Mouse (Mus musculus) heart, adult 2 months (tissue): Measurements from ENCODE around the gene Syap1. TPM values are rescaled to one million over a fixed set of nuclear protein-coding genes. Genes with fewer than 3 reads are reported as not detected.
"Not testable (repeated sequence)": the region's sequence is repeated elsewhere in the genome, so short reads cannot be mapped to it uniquely, and the experiment has no call there.

Source experiments
- DNase-seq, 2 experiments: peaks; one replicate each; pipeline ENCODE4 v3.0.0; 2021
- H3K27ac ChIP-seq: fragments of 200-600 bp; 2 replicates; pipeline ENCODE4 v1.8.1; 2022
- H3K27me3 ChIP-seq: fragments of 200-500 bp; 2 replicates; pipeline ENCODE4 v1.6.1; 2012; ENCODE audit warnings: mild to moderate bottlenecking, low read length, inconsistent platforms, mixed read lengths; ENCODE audit not compliant: control insufficient read depth, insufficient read depth
- H3K36me3 ChIP-seq: fragments of 200-500 bp; 2 replicates; pipeline ENCODE4 v1.6.1; 2012; ENCODE audit warnings: low read length, inconsistent platforms; ENCODE audit not compliant: control insufficient read depth, insufficient read depth
- H3K4me1 ChIP-seq: fragments of 200-500 bp; 2 replicates; pipeline ENCODE4 v1.6.1; 2011; ENCODE audit warnings: low read length; ENCODE audit not compliant: control insufficient read depth, insufficient read depth
- H3K4me3 ChIP-seq: fragments of 200-600 bp; 2 replicates; pipeline ENCODE4 v1.8.1; 2022
- H3K79me2 ChIP-seq: fragments of 200-500 bp; replicated peaks from 2 replicates; pipeline ENCODE4 v1.6.1; 2012; ENCODE audit warnings: mild to moderate bottlenecking, inconsistent platforms, low read length, moderate library complexity, mixed read lengths; ENCODE audit not compliant: control insufficient read depth, insufficient read depth
- H3K9ac ChIP-seq: fragments of 200-500 bp; 2 replicates; pipeline ENCODE4 v1.6.1; 2012; ENCODE audit warnings: low read depth, mild to moderate bottlenecking, control low read depth, inconsistent platforms, low read length, mixed read lengths
- CTCF ChIP-seq: fragments of 200-600 bp; IDR thresholded peaks from 2 replicates; pipeline ENCODE4 v1.8.1; 2022; ENCODE audit warnings: antibody characterized with exemption, mild to moderate bottlenecking, moderate library complexity
- EP300 ChIP-seq: fragments of 200-500 bp; IDR thresholded peaks from 2 replicates; pipeline ENCODE4 v1.6.1; 2011; ENCODE audit warnings: low read depth, low read length, control low read depth; ENCODE audit not compliant: insufficient read depth
- POLR2A ChIP-seq: fragments of 200-500 bp; IDR thresholded peaks from 2 replicates; pipeline ENCODE4 v1.6.1; 2011; ENCODE audit warnings: mild to moderate bottlenecking, low read depth, low read length, control low read depth; ENCODE audit not compliant: insufficient read depth
- WGBS: fragments of 180-500 bp; shearing (Covaris S2); methylation state at CpG from one replicate; pipeline ENCODE4 v1.1.7; 2018; 5-methylcytosine and 5-hydroxymethylcytosine counted together
- intact Hi-C: fragments of 180-260 bp; cut with DNase I; formaldehyde crosslinking; loops from one replicate; pipeline ENCODE4 v1.15.1; 2025
- polyA plus RNA-seq: library from polyadenylated mRNA; depleted of rRNA; stranded (reverse); fragments of >200 nt; gene quantifications from 2 replicates; pipeline ENCODE4 v1.2.3, GENCODE M21; 2012
- total RNA-seq, 2 experiments: library from RNA; stranded (reverse); gene quantifications; 2 replicates each; pipeline ENCODE4 v1.2.3; 2021

Syap1 gene
- total and polyA plus RNA-seq, 3 experiments, result 7.2 to 27.0 (median 26.5) TPM

DNA sequence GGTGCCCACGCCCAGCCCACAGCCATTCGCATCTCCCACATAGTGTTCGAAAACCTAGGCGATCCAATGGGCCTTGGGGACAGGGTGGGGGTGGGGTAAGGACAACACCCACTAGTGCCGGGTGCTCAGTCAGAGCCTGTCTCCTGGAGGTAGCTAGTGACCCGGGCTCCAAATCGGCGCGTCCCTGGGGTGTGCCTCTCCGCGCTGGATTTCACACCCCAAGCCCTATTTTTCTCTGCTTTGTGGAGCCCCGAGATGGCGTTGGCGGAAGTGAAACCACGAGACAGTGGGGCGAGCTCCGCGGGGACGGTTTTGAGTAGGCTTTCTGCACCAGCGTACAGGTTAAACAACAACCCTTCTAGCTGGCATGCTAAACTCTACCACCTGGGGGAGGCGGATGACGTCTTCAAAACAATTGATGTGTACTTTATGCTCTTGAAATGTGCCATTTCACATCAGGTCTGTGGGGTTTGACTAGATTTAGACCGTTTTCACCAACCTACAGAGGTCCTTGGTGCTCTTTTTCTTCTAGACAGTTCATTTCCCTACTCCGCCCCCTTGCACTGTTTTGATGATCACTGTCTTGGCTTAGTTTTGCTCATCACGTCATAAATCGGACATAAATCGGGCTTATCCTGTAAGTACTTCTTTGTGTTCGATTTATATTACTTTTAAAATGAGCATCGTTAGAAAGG lies 13.9 kb upstream of the Syap1 start:
- 18% methylated on average over 29 of the region's 29 CpGs for WGBS
- TF ChIP-seq POLR2A (no peak), CTCF (0 out of 2 replicates have a peak, but pooled peaks have one; percentile 9)
- peak; percentile 55 to 61 for DNase-seq
- peak overlapping the region; percentile 58 for H3K27ac ChIP-seq
- no peaks in the 10 kb centered on the region for H3K4me1 ChIP-seq
- intact Hi-C loops, result no loop called here
- peak overlapping the region; percentile 68 for H3K4me3 ChIP-seq
- no peaks in the 10 kb centered on the region for H3K79me2 ChIP-seq
- peak overlapping the region; percentile 74 for H3K9ac ChIP-seq
- H3K27me3 ChIP-seq, result no peaks in the 10 kb centered on the region
- H3K36me3 ChIP-seq, result no peaks in the 10 kb centered on the region

DNA sequence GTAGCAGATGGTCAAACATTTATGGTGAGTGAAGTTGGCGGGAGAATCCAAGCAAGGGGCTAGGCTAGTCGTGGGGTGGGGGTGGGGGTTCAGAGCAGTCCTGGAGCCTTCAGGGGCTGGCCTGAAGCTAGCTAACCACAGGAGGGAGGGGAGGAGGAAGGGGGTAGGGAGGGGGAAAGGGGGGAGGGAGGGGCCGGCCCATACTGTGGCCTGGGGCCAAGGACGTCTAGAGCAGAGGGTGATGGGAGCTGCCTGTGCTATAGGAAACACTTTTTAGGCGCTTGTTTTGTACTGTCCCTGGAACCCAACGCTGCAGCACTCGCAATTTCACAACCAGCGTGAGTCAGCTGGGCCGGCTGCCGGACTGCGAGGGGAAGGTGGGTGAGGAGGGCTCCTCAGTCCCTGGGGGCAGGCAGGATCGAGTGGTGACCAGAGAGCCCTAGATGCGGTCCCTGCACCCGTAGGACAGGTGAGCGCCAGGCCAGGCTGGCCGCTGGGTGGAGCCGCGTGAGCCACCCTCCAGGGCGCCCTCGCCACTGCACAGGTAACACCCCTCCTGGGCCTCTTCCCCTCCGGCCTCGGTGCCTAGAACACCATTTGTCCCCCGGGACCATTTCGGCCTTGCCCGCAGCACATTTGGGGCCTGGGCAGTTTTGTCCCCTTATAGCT lies 13.3 kb upstream of the Syap1 start:
- TF ChIP-seq EP300 (no peak), CTCF (no peak), POLR2A (no peak)
- intact Hi-C loops, result no loop called here
- Histone ChIP-seq H3K79me2 (no peaks in the 10 kb centered on the region), H3K27me3 (no peaks in the 10 kb centered on the region), H3K36me3 (no peaks in the 10 kb centered on the region), H3K4me3 (peak overlapping the region; percentile 68), H3K9ac (peak overlapping the region; percentile 74), H3K4me1 (no peaks in the 10 kb centered on the region), H3K27ac (peak overlapping the region; percentile 58)
- peak; percentile 56 to 69 for DNase-seq
- WGBS, result 17% methylated on average over 25 of the region's 25 CpGs

DNA sequence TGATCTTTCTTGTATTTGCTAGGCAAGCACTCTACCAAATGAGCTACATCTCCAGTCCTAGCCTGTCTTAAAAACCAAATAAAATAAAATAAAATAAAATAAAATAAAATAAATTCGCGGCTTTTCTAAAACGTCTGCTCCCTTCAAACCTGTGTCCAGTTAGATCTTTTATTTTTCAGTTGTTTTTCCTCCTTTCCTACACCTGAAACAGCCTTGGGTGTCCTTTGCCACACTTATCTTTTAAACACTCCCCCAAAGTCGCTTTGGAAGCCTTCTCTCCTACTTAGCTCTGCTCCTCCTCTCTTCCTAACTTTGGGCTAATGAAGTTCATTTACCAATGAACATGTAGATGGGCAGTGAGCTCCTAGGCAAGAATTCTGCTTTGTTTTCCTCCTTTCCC lies 12.7 kb upstream of the Syap1 start, which contains the start of gene Ctps2:
Gene Ctps2, plus strand, starts transcription at position 301 of the 400 bp plus-strand sequence.
- no peaks in the 10 kb centered on the region for H3K79me2 ChIP-seq
- WGBS, result 30% methylated on average over 4 of the region's 4 CpGs
- intact Hi-C loops, result no loop called here
- peak within 1 kb of the TSS; percentile 74 for H3K9ac ChIP-seq
- H3K27me3 ChIP-seq, result no peaks in the 10 kb centered on the region
- peak within 1 kb of the TSS; percentile 68 for H3K4me3 ChIP-seq
- no peaks in the 10 kb centered on the region for H3K4me1 ChIP-seq
- DNase-seq, result no peak
- no peak for TF ChIP-seq EP300
- no peak for TF ChIP-seq CTCF
- TF ChIP-seq POLR2A, result no peak
- no peaks in the 10 kb centered on the region for H3K36me3 ChIP-seq
- peak within 1 kb of the TSS; percentile 58 for H3K27ac ChIP-seq

DNA sequence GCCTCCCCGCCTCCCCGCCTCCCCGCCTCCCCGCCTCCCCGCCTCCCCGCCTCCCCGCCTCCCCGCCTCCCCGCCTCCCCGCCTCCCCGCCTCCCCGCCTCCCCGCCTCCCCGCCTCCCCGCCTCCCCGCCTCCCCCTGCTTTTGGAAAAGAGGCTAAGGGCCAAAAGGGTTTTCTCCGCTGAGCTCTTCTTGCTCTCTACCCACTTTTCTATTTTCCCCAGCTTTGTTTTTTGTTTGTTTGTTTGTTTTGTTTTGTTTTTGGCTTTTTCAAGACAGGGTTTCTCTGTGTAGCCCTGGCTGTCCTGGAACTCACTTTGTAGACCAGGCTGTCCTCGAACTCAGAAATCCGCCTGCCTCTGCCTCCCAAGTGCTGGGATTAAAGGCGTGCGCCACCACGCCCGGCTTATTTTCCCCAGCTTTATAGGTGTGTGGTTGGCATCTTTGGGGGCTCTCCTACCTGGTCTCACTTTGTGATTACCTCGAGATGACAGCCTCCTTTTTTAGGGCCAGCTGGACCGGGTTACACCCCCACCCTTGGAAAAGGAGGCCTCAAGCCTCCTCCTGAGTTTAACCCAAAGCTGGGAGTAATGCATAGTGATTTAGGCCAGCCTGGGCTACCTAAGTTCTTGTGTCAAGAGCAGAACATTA lies 452 bp upstream of the Syap1 start:
- not testable (repeated sequence) for H3K4me3 ChIP-seq

DNA sequence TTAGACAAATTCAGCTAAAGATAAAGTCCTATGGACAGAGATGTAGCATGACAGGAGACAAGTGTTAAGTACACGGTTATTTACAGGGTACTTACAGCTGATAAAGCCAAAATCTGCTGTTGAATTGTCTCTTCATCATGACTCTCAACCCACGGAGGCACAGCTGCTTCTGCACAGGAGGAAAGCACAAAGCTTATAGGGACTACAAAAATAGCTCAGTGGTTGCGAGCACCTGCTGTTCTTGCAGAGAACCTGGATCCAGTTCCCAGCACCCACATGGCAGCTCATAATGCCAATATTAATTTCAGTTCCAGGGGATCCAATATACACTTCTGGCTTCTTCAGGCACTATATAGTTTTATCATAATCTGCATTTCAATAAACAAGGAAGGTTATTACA lies 10.0 kb downstream of the Syap1 start:
- 80% methylated on average over 3 of the region's 3 CpGs for WGBS
- H3K4me3 ChIP-seq, result no peak overlapping the region
- H3K27me3 ChIP-seq, result no peaks in the 10 kb centered on the region
- H3K27ac ChIP-seq, result no peak overlapping the region
- no peak overlapping the region for H3K9ac ChIP-seq
- DNase-seq, result no peak
- TF ChIP-seq CTCF (no peak), POLR2A (no peak), EP300 (no peak)
- H3K36me3 ChIP-seq, result no peaks in the 10 kb centered on the region
- no peaks in the 10 kb centered on the region; the same call in 1 of the 2 replicates for H3K79me2 ChIP-seq
- intact Hi-C loops, result no loop called here
- no peaks in the 10 kb centered on the region for H3K4me1 ChIP-seq

More for the DNA sequence above, 452 bp upstream of the Syap1 start:
- H3K9ac ChIP-seq, H3K79me2 ChIP-seq, H3K4me1 ChIP-seq, H3K27me3 ChIP-seq, H3K27ac ChIP-seq, intact Hi-C loops, H3K36me3 ChIP-seq: not testable (repeated sequence)
- WGBS, result 63% methylated on average over 9 of the region's 25 CpGs
- DNase-seq, result peak in 1 of 2 experiments; percentile 1

DNA sequence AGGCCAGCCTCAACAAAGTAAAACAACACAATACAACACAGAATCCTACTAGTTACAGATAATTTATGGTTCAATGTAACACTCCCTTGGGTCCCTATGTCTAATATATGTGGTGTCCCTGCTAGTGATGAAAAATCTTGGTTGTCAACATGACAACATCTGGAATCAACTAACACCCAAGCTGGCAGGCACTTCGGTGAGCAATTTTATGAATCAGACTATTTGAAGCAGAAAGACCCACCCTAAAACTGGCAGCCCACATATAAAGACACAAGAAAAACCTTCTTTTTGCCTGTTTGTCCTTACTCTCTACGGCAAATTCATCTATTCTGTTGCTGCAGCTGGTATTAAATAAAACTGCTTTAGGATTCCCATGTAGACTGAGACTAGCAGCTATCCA lies 14.5 kb downstream of the Syap1 start:
- no peak for DNase-seq
- no peak overlapping the region for H3K27ac ChIP-seq
- intact Hi-C loops, result loop anchor here (5.0 kb wide), 1 partner anchor 156 kb away; no protein-coding TSS in a partner anchor
- TF ChIP-seq EP300, result no peak
- TF ChIP-seq POLR2A, result no peak
- TF ChIP-seq CTCF, result no peak
- 87% methylated on average over 2 of the region's 2 CpGs for WGBS
- no peaks in the 10 kb centered on the region for H3K4me1 ChIP-seq
- no peaks in the 10 kb centered on the region for H3K27me3 ChIP-seq
- no peak overlapping the region for H3K9ac ChIP-seq
- peaks cover 4% of the 10 kb centered on the region for H3K36me3 ChIP-seq
- H3K4me3 ChIP-seq, result no peak overlapping the region
- H3K79me2 ChIP-seq, result no peaks in the 10 kb centered on the region
